Mouse (Mus musculus) liver, embryonic 12.5 days (tissue): Measurements from ENCODE around the gene Olfr802. TPM values are rescaled to one million over a fixed set of nuclear protein-coding genes. Genes with fewer than 3 reads are reported as not detected.

ENCODE experiments used
- ATAC-seq: fragments of 200-750 bp; cut with Nextera tagmentation; 2 replicates; pipeline ENCODE4 v1.8.0; 2017; ENCODE audit warnings: moderate number of reproducible peaks, mild to moderate bottlenecking, moderate library complexity
- H3K27ac ChIP-seq: fragments of 300-500 bp; sonication (generic); 2 replicates; pipeline ENCODE4 v1.5.1; 2016; ENCODE audit warnings: mild to moderate bottlenecking
- H3K27me3 ChIP-seq: fragments of 300-500 bp; sonication (generic); replicated peaks from 2 replicates; pipeline ENCODE4 v1.6.1; 2016; ENCODE audit warnings: mild to moderate bottlenecking, moderate library complexity
- H3K36me3 ChIP-seq: fragments of 300-500 bp; sonication (generic); 2 replicates; pipeline ENCODE4 v1.6.1; 2016; ENCODE audit warnings: mild to moderate bottlenecking, moderate library complexity
- H3K4me1 ChIP-seq: fragments of 300-500 bp; sonication (generic); 2 replicates; pipeline ENCODE4 v1.6.1; 2016
- H3K4me2 ChIP-seq: fragments of 300-500 bp; sonication (generic); 2 replicates; pipeline ENCODE4 v1.6.1; 2016; ENCODE audit warnings: mild to moderate bottlenecking, moderate library complexity
- H3K4me3 ChIP-seq: fragments of 300-500 bp; sonication (generic); 2 replicates; pipeline ENCODE4 v1.5.1; 2016; ENCODE audit warnings: mild to moderate bottlenecking, moderate library complexity
- H3K9ac ChIP-seq: fragments of 300-500 bp; sonication (generic); 2 replicates; pipeline ENCODE4 v1.6.1; 2016; ENCODE audit warnings: mild to moderate bottlenecking, moderate library complexity
- H3K9me3 ChIP-seq: fragments of 300-500 bp; sonication (generic); replicated peaks from 2 replicates; pipeline ENCODE4 v1.6.1; 2016; ENCODE audit warnings: mild to moderate bottlenecking, moderate library complexity
- WGBS: fragments of 180-500 bp; shearing (Covaris S2); methylation state at CpG from one replicate; pipeline ENCODE4 v1.1.7; 2016; ENCODE audit not compliant: insufficient replicate concordance; 5-methylcytosine and 5-hydroxymethylcytosine counted together
- microRNA-seq: library from miRNA; unstranded; fragments of <30 nt; microRNA quantifications from one replicate; pipeline ENCODE4, GENCODE M21; 2017
- polyA plus RNA-seq: library from polyadenylated mRNA; unstranded; fragments of >200 nt; fragmentation: Nextera tagmentation; extraction: Ambion mirVana; gene quantifications from 2 replicates; pipeline ENCODE4 v1.2.1, GENCODE M21; 2016

The Olfr802 gene
- not detected in 2 replicates for polyA plus RNA-seq

DNA sequence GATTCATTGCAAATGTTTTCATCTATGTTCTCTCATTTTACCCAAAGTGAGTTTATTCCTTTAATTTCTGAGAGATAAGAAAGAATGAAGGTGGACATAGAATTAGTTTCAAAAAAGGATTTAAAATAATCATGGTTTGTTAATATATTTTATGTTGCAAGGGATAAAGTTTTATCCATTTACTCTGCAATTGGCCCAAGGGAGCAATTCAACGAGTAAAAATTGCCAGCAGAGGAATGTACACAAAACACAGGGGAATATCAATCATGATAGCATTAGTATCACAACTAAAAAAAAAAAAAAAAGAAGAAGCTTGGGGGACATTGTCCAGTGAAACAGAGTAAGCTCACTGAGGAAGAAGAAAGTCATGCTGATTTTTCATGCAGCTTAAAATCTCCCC lies at the start of gene Olfr802:
TSS of gene Olfr802 (minus strand) at position 101 of the 400 bp plus-strand sequence.
- no peak for ATAC-seq
- Histone ChIP-seq H3K4me1 (no peaks in the 10 kb centered on the region), H3K4me3 (no peak within 1 kb of the TSS), H3K27ac (no peak within 1 kb of the TSS), H3K36me3 (no peaks in the 10 kb centered on the region), H3K9me3 (no peaks in the 10 kb centered on the region), H3K27me3 (no peaks in the 10 kb centered on the region), H3K9ac (no peak within 1 kb of the TSS), H3K4me2 (no peak within 1 kb of the TSS)
- 55% methylated on average over 1 of the region's 1 CpGs for WGBS

DNA sequence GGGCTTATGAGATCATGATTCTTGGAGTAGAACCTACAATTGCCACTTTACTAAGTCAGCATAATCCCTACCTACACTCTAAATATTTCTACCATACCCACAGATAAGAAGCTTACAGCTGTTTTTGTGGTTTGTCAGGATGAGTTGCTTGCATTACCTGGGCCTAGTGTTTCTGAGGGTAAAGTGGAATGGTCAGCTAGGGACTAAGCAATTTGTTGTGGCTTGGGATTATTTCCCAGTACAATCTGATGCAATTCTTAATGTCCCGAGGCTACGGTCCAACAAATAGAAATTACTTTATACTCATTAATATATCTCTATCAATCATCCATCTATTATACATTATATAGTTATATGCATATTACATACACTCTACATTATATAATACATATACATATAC lies 41.3 kb upstream of the Olfr802 start, which contains the start of gene Olfr805:
TSS of gene Olfr805 (minus strand) at position 101 of the 400 bp plus-strand sequence.
- Histone ChIP-seq H3K4me2 (no peak within 1 kb of the TSS), H3K27ac (no peak within 1 kb of the TSS), H3K36me3 (no peaks in the 10 kb centered on the region), H3K9ac (no peak within 1 kb of the TSS), H3K27me3 (no peaks in the 10 kb centered on the region), H3K4me3 (no peak within 1 kb of the TSS), H3K4me1 (no peaks in the 10 kb centered on the region), H3K9me3 (no peaks in the 10 kb centered on the region)
- 76% methylated on average over 2 of the region's 2 CpGs for WGBS
- no peak for ATAC-seq

DNA sequence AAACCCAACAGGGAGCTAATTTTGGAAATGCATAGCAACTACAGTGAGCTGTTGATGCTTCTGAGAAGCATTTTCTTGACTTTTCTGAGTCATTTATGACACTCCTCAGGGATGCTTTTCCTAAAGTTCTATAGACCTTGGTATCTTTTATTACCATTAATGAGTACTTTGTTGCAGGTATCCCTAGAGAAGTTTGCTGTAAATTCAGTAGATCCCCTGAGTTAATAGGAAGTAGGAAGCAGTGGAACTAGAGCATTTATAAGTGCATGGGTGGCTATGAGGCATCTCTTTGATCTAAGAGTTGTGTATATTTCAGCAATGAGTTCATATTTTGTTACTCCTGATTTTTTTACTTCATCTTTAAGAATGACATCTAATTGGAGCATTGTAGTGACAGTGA lies 14.9 kb upstream of the Olfr802 start, which contains the start of gene Olfr804:
TSS of gene Olfr804 (plus strand) at position 301 of the 400 bp plus-strand sequence.
- Histone ChIP-seq H3K9ac (no peak within 1 kb of the TSS), H3K9me3 (no peaks in the 10 kb centered on the region), H3K36me3 (no peaks in the 10 kb centered on the region), H3K4me2 (no peak within 1 kb of the TSS), H3K27me3 (no peaks in the 10 kb centered on the region), H3K4me3 (no peak within 1 kb of the TSS), H3K4me1 (no peaks in the 10 kb centered on the region), H3K27ac (no peak within 1 kb of the TSS)
- no peak for ATAC-seq

DNA sequence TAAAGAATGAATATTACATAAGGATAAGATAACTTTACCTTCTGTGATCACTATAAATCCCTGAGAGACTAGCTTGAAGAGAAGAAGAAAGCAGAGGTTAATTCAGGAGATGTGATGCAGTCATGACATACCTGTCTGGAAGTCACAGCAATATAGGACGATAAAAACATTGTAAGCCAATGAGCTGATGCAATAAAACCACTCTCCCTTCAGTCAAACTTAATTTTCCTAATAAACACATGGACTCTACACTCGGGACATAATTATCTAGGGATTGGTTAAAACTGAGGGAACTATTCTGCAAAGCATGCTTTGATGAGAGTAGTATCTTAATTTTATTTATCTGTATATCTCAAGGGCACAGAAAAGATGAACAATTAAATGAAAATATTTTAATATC lies 6.2 kb upstream of the Olfr802 start, which contains the start of gene Olfr803:
TSS of gene Olfr803 (minus strand) at position 101 of the 400 bp plus-strand sequence.
- no peaks in the 10 kb centered on the region for H3K27me3 ChIP-seq
- H3K36me3 ChIP-seq, result no peaks in the 10 kb centered on the region
- 57% methylated on average over 2 of the region's 2 CpGs for WGBS
- H3K4me3 ChIP-seq, result no peak within 1 kb of the TSS
- ATAC-seq, result no peak
- no peak within 1 kb of the TSS for H3K9ac ChIP-seq
- no peak within 1 kb of the TSS for H3K4me2 ChIP-seq
- H3K9me3 ChIP-seq, result no peaks in the 10 kb centered on the region
- H3K4me1 ChIP-seq, result no peaks in the 10 kb centered on the region
- no peak within 1 kb of the TSS for H3K27ac ChIP-seq

DNA sequence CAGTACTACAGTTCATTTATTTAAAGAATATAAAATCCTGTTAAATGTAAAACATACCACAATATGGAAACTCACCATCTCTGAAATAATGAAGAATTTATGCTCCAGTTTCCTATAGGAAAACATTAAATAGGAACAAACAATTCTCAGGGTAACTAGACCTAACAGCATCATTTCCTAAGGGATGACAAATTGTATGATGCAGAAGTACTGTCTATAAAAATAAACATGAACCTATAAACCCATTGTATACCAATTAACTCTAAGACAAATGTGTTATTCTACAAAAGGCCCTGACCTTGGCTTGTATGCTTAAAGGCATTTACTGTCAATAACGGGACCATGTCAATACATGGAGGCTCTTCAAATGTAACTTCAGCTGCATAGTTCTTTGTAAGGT lies 14.2 kb downstream of the Olfr802 start, which contains the start of gene Olfr801:
TSS of gene Olfr801 (minus strand) at position 101 of the 400 bp plus-strand sequence.
- no peaks in the 10 kb centered on the region for H3K9me3 ChIP-seq
- WGBS, result 59% methylated on average over 1 of the region's 1 CpGs
- no peaks in the 10 kb centered on the region for H3K36me3 ChIP-seq
- H3K9ac ChIP-seq, result no peak within 1 kb of the TSS
- no peaks in the 10 kb centered on the region for H3K4me1 ChIP-seq
- H3K27ac ChIP-seq, result no peak within 1 kb of the TSS
- H3K4me3 ChIP-seq, result no peak within 1 kb of the TSS
- no peak within 1 kb of the TSS for H3K4me2 ChIP-seq
- H3K27me3 ChIP-seq, result no peaks in the 10 kb centered on the region
- no peak for ATAC-seq

DNA sequence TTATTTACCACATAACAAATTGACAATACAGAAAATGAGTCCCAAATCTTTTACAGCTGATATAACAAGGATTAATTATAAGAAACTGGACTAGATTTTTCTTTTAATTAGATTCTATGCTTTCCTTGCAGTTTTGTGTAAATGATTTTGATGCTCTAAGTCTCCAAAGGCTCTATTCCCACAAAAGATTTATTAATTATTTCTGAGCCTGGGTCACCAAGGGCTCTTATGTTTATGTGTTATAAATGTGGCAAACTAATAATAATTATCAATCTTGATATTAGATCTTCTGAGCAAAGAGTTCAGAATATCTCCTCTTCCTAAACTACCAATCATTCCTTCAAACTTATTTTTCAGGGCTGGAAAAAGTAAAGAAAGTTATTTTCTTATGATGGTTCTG lies 30.6 kb downstream of the Olfr802 start, which contains the start of gene Olfr800:
TSS of gene Olfr800 (plus strand) at position 301 of the 400 bp plus-strand sequence.
- Histone ChIP-seq H3K36me3 (no peaks in the 10 kb centered on the region), H3K4me2 (no peak within 1 kb of the TSS), H3K9ac (no peak within 1 kb of the TSS), H3K4me3 (no peak within 1 kb of the TSS), H3K9me3 (0 out of 2 replicates have a peak, but pooled peaks cover 4% of the 10 kb centered on the region), H3K4me1 (no peaks in the 10 kb centered on the region), H3K27me3 (no peaks in the 10 kb centered on the region), H3K27ac (no peak within 1 kb of the TSS)
- no peak for ATAC-seq

DNA sequence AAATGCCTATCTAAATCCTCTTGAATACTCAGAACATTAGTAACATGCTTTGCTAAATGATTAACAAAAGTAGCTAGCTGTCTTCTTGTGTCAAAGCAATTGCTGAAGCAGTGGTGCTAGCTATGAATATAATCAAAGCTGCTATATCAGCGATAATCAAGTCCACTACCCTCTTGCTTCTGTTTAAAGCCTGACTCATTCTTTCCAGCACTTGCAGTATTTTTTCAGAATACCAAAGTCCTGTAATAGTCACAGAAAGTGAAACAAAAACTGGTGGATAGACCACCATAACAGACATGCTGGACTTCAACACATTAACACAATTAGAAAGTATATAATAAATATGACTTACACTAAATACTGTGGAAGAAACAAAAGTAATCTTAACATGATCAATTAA lies 36.2 kb downstream of the Olfr802 start:
- no peaks in the 10 kb centered on the region for H3K4me1 ChIP-seq
- no peak for ATAC-seq
- no peak overlapping the region for H3K27ac ChIP-seq
- H3K36me3 ChIP-seq, result no peaks in the 10 kb centered on the region
- no peak overlapping the region for H3K4me2 ChIP-seq
- WGBS, result 74% methylated on average over 1 of the region's 1 CpGs
- no peak overlapping the region for H3K9ac ChIP-seq
- peaks cover 7% of the 10 kb centered on the region; the same call in 1 of the 2 replicates for H3K9me3 ChIP-seq
- no peak overlapping the region for H3K4me3 ChIP-seq
- H3K27me3 ChIP-seq, result no peaks in the 10 kb centered on the region

DNA sequence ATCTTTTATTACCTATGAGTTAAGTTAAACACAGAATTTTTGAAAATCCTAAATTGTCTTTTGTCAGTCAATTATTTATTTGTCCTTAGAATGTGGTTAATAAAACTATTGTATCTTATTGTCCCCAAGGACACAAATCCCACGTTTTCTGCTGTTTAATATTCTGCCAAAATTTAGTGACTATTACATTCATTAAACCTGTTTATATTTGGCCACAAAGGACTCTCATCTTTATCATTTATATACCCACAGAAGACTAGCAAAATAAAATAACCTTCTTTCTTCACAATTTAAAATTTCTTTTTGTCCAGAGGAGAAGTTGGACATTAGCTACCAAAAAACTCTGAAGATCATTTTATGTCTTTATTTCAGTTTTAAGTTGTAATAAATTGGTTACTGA lies 50.8 kb downstream of the Olfr802 start, which contains the start of gene Olfr799:
TSS of gene Olfr799 (plus strand) at position 301 of the 400 bp plus-strand sequence.
- H3K4me2 ChIP-seq, result no peak within 1 kb of the TSS
- no peak within 1 kb of the TSS for H3K4me3 ChIP-seq

DNA sequence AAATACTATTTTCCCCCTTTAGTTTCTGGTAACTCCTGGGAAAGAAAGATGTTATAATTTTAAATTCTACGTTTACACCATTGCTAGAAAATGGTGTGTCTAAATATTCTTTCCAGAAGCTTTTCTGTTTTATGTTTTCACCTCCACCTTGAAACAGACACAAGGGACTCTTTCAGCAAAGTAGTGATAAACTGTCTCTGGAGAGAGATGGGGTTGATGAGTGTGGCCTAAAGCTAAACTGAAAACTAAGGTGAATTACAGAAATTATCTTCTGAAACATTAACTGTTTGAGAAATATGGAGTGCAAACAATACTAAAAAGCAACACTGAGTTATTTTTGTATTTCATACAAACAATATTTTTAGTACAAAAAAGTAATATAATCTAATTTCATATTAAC lies 60.1 kb downstream of the Olfr802 start, which contains the start of gene Olfr798:
TSS of gene Olfr798 (minus strand) at position 101 of the 400 bp plus-strand sequence.
- WGBS, result 59% methylated on average over 1 of the region's 1 CpGs
- H3K4me3 ChIP-seq, result no peak within 1 kb of the TSS
- no peak for ATAC-seq
- no peaks in the 10 kb centered on the region for H3K27me3 ChIP-seq
- H3K9me3 ChIP-seq, result 0 out of 2 replicates have a peak, but pooled peaks cover 2% of the 10 kb centered on the region
- no peak within 1 kb of the TSS for H3K4me2 ChIP-seq
- H3K27ac ChIP-seq, result no peak within 1 kb of the TSS
- no peaks in the 10 kb centered on the region for H3K4me1 ChIP-seq
- H3K9ac ChIP-seq, result no peak within 1 kb of the TSS
- H3K36me3 ChIP-seq, result no peaks in the 10 kb centered on the region

More for the DNA sequence above, 50.8 kb downstream of the Olfr802 start, which contains the start of gene Olfr799:
- H3K9ac ChIP-seq, result no peak within 1 kb of the TSS
- no peaks in the 10 kb centered on the region for H3K36me3 ChIP-seq
- no peak for ATAC-seq
- no peaks in the 10 kb centered on the region for H3K4me1 ChIP-seq
- H3K9me3 ChIP-seq, result no peaks in the 10 kb centered on the region
- no peaks in the 10 kb centered on the region for H3K27me3 ChIP-seq
- 8% methylated on average over 1 of the region's 1 CpGs for WGBS
- H3K27ac ChIP-seq, result no peak within 1 kb of the TSS

Small RNA genes within 50 kb of the gene (microRNA-seq; reads per million reads assigned to microRNA genes)
- not detected for gene Gm24485

Other genes with a start within 250 kb of the Olfr802 start
- not detected in 2 replicates for gene Olfr787, start 226.3 kb downstream of the Olfr802 start, polyA plus RNA-seq
- not detected in 2 replicates for gene Olfr788, start 217.2 kb downstream of the Olfr802 start, polyA plus RNA-seq
- not detected in 2 replicates for gene Olfr789, start 203.4 kb downstream of the Olfr802 start, polyA plus RNA-seq
- not detected in 2 replicates for gene Olfr790, start 189.7 kb downstream of the Olfr802 start, polyA plus RNA-seq
- gene Olfr791, start 166.4 kb downstream of the Olfr802 start, polyA plus RNA-seq, result not detected in 2 replicates
- gene Olfr792, start 149.0 kb downstream of the Olfr802 start, polyA plus RNA-seq, result not detected in 2 replicates
- not detected in 2 replicates for gene Olfr794, start 120.5 kb downstream of the Olfr802 start, polyA plus RNA-seq
- gene Olfr796, start 75.6 kb downstream of the Olfr802 start, polyA plus RNA-seq, result not detected in 2 replicates
- gene Olfr798, start 60.2 kb downstream of the Olfr802 start, polyA plus RNA-seq, result not detected in 2 replicates
- not detected in 2 replicates for gene Olfr799, start 50.7 kb downstream of the Olfr802 start, polyA plus RNA-seq
- gene Olfr800, start 30.5 kb downstream of the Olfr802 start, polyA plus RNA-seq, result not detected in 2 replicates
- gene Olfr801, start 14.3 kb downstream of the Olfr802 start, polyA plus RNA-seq, result not detected in 2 replicates
- gene Olfr803, start 6.1 kb upstream of the Olfr802 start, polyA plus RNA-seq, result not detected in 2 replicates
- not detected in 2 replicates for gene Olfr804, start 15.0 kb upstream of the Olfr802 start, polyA plus RNA-seq
- not detected in 2 replicates for gene Olfr805, start 41.2 kb upstream of the Olfr802 start, polyA plus RNA-seq
- not detected in 2 replicates for gene Olfr806, start 53.8 kb upstream of the Olfr802 start, polyA plus RNA-seq
- not detected in 2 replicates for gene Olfr807, start 69.6 kb upstream of the Olfr802 start, polyA plus RNA-seq
- not detected in 2 replicates for gene Olfr808, start 77.3 kb upstream of the Olfr802 start, polyA plus RNA-seq
- gene Olfr809, start 86.5 kb upstream of the Olfr802 start, polyA plus RNA-seq, result not detected in 2 replicates
- not detected in 2 replicates for gene Olfr810, start 106.7 kb upstream of the Olfr802 start, polyA plus RNA-seq
- not detected in 2 replicates for gene Olfr811, start 116.2 kb upstream of the Olfr802 start, polyA plus RNA-seq
- gene Olfr812, start 157.9 kb upstream of the Olfr802 start, polyA plus RNA-seq, result not detected in 2 replicates
- not detected in 2 replicates for gene Olfr813, start 167.2 kb upstream of the Olfr802 start, polyA plus RNA-seq
- not detected in 2 replicates for gene Olfr814, start 191.7 kb upstream of the Olfr802 start, polyA plus RNA-seq
- gene Olfr815, start 217.7 kb upstream of the Olfr802 start, polyA plus RNA-seq, result not detected in 2 replicates
- not detected in 2 replicates for gene Olfr816, start 227.4 kb upstream of the Olfr802 start, polyA plus RNA-seq